Comparison of ENCODE assay signal across 16 mouse cellular contexts in the genomic region with DNA sequence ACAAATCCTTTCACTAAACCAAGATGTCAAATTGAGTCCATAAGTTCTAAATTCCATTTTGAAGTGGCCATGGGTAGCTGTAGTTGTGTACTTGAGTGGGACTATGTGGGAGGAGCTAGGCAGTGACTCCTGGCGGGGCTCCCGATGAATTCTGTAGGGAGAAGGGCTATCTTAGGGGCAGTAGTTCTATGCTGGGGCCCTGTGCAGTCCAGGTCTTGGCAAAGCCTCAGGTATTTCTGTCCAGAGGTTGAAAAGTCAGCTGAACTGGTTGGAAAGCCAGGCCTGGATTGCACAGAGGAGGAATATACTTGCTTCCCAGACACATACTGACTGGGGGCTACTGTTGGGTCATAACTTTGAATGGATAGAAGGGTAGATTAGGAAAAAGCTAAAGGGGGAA. TPM values are rescaled to one million over a fixed set of nuclear protein-coding genes. Genes with fewer than 3 reads are reported as not detected.
DNase-seq lines count a peak whose midpoint lies in the region; ATAC-seq and TF ChIP-seq lines count a peak whose summit lies in the region.
"Had no signal": no experiment of that assay in that cellular context is flagged by ENCODE, and none has a peak within 500 bp of the region (broad histone marks: within the 10 kb centered on the region; RNA-seq: fewer than 3 reads in every experiment).

No protein-coding gene starts in this region.

- peak; percentile 70 for DNase-seq in adrenal gland, postnatal 10 days
- DNase-seq in adrenal gland, adult 18-20 months (ENCODE audit: low spot score in 2 of 2) = no peak
- DNase-seq in lung, postnatal 10 days = no peak
- DNase-seq in kidney, adult 2 months = peak; percentile 87
- peak; percentile 19 for DNase-seq in yolk sac, embryonic 10.5 days (ENCODE audit: low spot score)
- DNase-seq in frontal cortex, postnatal 14 days (ENCODE audit: low spot score in 2 of 2) = no peak
- DNase-seq in gastrocnemius, postnatal 25 days = no peak
- DNase-seq: cerebellum, adult 11 months; cerebellum, postnatal 36 days; layer of hippocampus, adult 9-11 months had no signal

- 0 out of 2 replicates have a peak, but pooled peaks have one; percentile 36 for ATAC-seq in lung, embryonic 15.5 days (ENCODE audit: borderline replicate concordance, extremely low read depth, low FRiP score, low TSS enrichment)
- ATAC-seq: forebrain, embryonic 16.5 days; midbrain, embryonic 15.5 days had no signal

- H3K9ac ChIP-seq in lung, embryonic 15.5 days = no peak overlapping the region
- H3K9ac ChIP-seq: limb, embryonic 13.5 days; midbrain, embryonic 15.5 days had no signal

- TF ChIP-seq CTCF in kidney, adult 2 months (conservative IDR thresholded peaks at IDR 0.05; ENCODE audit: insufficient read depth, insufficient read length, low read depth, low read length) = no peak

- peaks cover 9% of the 10 kb centered on the region; the same call in 1 of the 2 replicates for H3K4me1 ChIP-seq in lung, embryonic 15.5 days
- peaks cover 35% of the 10 kb centered on the region for H3K4me1 ChIP-seq in kidney, adult 2 months (ENCODE audit: control insufficient read depth, insufficient read depth, low read length)

- 26% methylated on average over 2 of the region's 2 CpGs for WGBS in lung, embryonic 15.5 days
- WGBS in kidney, adult 2 months = 28% methylated on average over 2 of the region's 2 CpGs

- H3K4me3 ChIP-seq in lung, embryonic 15.5 days = no peak overlapping the region
- no peak overlapping the region for H3K4me3 ChIP-seq in kidney, adult 2 months (ENCODE audit: insufficient read depth, low read depth, low read length)
- H3K4me3 ChIP-seq: limb, embryonic 13.5 days; midbrain, embryonic 15.5 days had no signal

- H3K9me3 ChIP-seq in lung, embryonic 15.5 days = no peaks in the 10 kb centered on the region
- H3K9me3 ChIP-seq: limb, embryonic 13.5 days; midbrain, embryonic 15.5 days had no signal

- no peak for TF ChIP-seq POLR2A in kidney, adult 2 months (IDR thresholded peaks at IDR 0.05; ENCODE audit: low read depth, low read length)

- no peak overlapping the region for H3K4me2 ChIP-seq in lung, embryonic 15.5 days
- H3K4me2 ChIP-seq: limb, embryonic 13.5 days; midbrain, embryonic 15.5 days had no signal

- no peaks in the 10 kb centered on the region for H3K36me3 ChIP-seq in lung, embryonic 15.5 days
- no peaks in the 10 kb centered on the region for H3K36me3 ChIP-seq in kidney, adult 2 months (ENCODE audit: control insufficient read depth, insufficient read depth, low read length)
- H3K36me3 ChIP-seq: limb, embryonic 13.5 days; midbrain, embryonic 15.5 days had no signal

- H3K27me3 ChIP-seq in lung, embryonic 15.5 days = 0 out of 2 replicates have a peak, but pooled peaks cover 4% of the 10 kb centered on the region
- H3K27me3 ChIP-seq in kidney, adult 2 months (replicated peaks; ENCODE audit: control insufficient read depth, insufficient read depth, low read length) = no peaks in the 10 kb centered on the region
- H3K27me3 ChIP-seq: CH12.LX had no signal

- no peak overlapping the region for H3K27ac ChIP-seq in lung, embryonic 15.5 days
- H3K27ac ChIP-seq in kidney, adult 2 months (ENCODE audit: insufficient read depth, low read depth, low read length) = peak overlapping the region; percentile 77
- H3K27ac ChIP-seq: limb, embryonic 13.5 days; midbrain, embryonic 15.5 days had no signal

RNA-seq across cellular contexts. Expression of a gene that starts 4.3 kb away (rescaled TPM):
- 1 to 10 TPM; 2.2 to 3.8 TPM for total RNA-seq in adrenal gland, postnatal 10 days (2021)
- total RNA-seq in adrenal gland, adult 18-20 months (2021) = under 1 TPM; 0.64 to 0.73 TPM
- polyA plus RNA-seq in lung, embryonic 15.5 days (2015; fragmentation: Nextera tagmentation; extraction: Ambion mirVana) = 0.16 and 0.40 TPM in 2 replicates
- polyA plus RNA-seq in kidney, adult 2 months (2012; rRNA removed) = 241 and 309 TPM in 2 replicates
- not detected for total RNA-seq in gastrocnemius, postnatal 25 days (2021)
- total RNA-seq: CH12.LX; gastrocnemius, adult 8-10 months had no signal
- polyA plus RNA-seq: forebrain, embryonic 16.5 days; midbrain, embryonic 15.5 days had no signal

Comparison
In these comparisons a context has a peak if more than half of its experiments do, and no peak if none do; other contexts are left out.
1. DNase-seq: peak in adrenal gland, postnatal 10 days (single experiment), kidney, adult 2 months (single experiment) and yolk sac, embryonic 10.5 days (single experiment); none in adrenal gland, adult 18-20 months (0 of 2), lung, postnatal 10 days (single experiment), frontal cortex, postnatal 14 days (0 of 2) and gastrocnemius, postnatal 25 days (single experiment).